Mouse (Mus musculus): Measurements from ENCODE around the gene Obscn.

Gene Obscn

GRCm38 (mm10) chr11:59135904-59136452 lies at the start of gene Obscn:
TSS of gene Obscn (minus strand) at chr11:59136402.
- 20% methylated on average over 44 of the region's 44 CpGs for WGBS

- WGBS = 86% methylated on average over 5 of the region's 5 CpGs
These were observed 49.3 kb upstream of the Obscn start for GRCm38 (mm10) chr11:59185490-59185889.

- WGBS = 27% methylated on average over 3 of the region's 3 CpGs
These were observed 47.6 kb upstream of the Obscn start for GRCm38 (mm10) chr11:59183821-59184220.

GRCm38 (mm10) chr11:59182864-59183331 lies 46.7 kb upstream of the Obscn start, which contains the start of gene Gjc2:
TSS of gene Gjc2 (minus strand) at chr11:59183213.
- WGBS = 31% methylated on average over 3 of the region's 3 CpGs

- WGBS = 10% methylated on average over 34 of the region's 34 CpGs
These were observed 40.7 kb upstream of the Obscn start for GRCm38 (mm10) chr11:59176921-59177320.

- 3% methylated on average over 48 of the region's 48 CpGs for WGBS
These were observed 40.3 kb upstream of the Obscn start for GRCm38 (mm10) chr11:59176475-59176874.

- 78% methylated on average over 6 of the region's 6 CpGs for WGBS
These were observed 38.1 kb upstream of the Obscn start for GRCm38 (mm10) chr11:59174189-59174838.

- 72% methylated on average over 4 of the region's 4 CpGs for WGBS
These were observed 34.3 kb upstream of the Obscn start for GRCm38 (mm10) chr11:59170549-59170948.

GRCm38 (mm10) chr11:59169807-59170206 lies 33.6 kb upstream of the Obscn start:
- 78% methylated on average over 3 of the region's 3 CpGs for WGBS

GRCm38 (mm10) chr11:59165616-59166241 lies 29.5 kb upstream of the Obscn start:
- WGBS = 54% methylated on average over 2 of the region's 2 CpGs

GRCm38 (mm10) chr11:59164384-59164783 lies 28.2 kb upstream of the Obscn start:
- WGBS = 83% methylated on average over 9 of the region's 9 CpGs

- 3% methylated on average over 68 of the region's 68 CpGs for WGBS
These were observed 27.3 kb upstream of the Obscn start, which contains the start of gene Iba57 for GRCm38 (mm10) chr11:59163255-59164236. TSS of gene Iba57 (minus strand) at chr11:59163739.

GRCm38 (mm10) chr11:59162443-59163254 lies 26.4 kb upstream of the Obscn start:
- WGBS = 45% methylated on average over 9 of the region's 9 CpGs

- 75% methylated on average over 5 of the region's 5 CpGs for WGBS
These were observed 25.2 kb upstream of the Obscn start for GRCm38 (mm10) chr11:59161398-59161797.

- WGBS = 89% methylated on average over 4 of the region's 4 CpGs
These were observed 23.4 kb upstream of the Obscn start for GRCm38 (mm10) chr11:59159558-59159957.

GRCm38 (mm10) chr11:59159099-59159498 lies 22.9 kb upstream of the Obscn start:
- 93% methylated on average over 13 of the region's 13 CpGs for WGBS

- WGBS = 76% methylated on average over 5 of the region's 5 CpGs
These were observed 19.7 kb upstream of the Obscn start for GRCm38 (mm10) chr11:59155900-59156299.

GRCm38 (mm10) chr11:59154220-59154619 lies 18.0 kb upstream of the Obscn start:
- 93% methylated on average over 7 of the region's 7 CpGs for WGBS

GRCm38 (mm10) chr11:59151729-59152128 lies 15.5 kb upstream of the Obscn start:
- 47% methylated on average over 3 of the region's 3 CpGs for WGBS

GRCm38 (mm10) chr11:59149302-59149701 lies 13.1 kb upstream of the Obscn start:
- WGBS = 65% methylated on average over 3 of the region's 3 CpGs

GRCm38 (mm10) chr11:59142962-59143361 lies 6.8 kb upstream of the Obscn start:
- WGBS = 85% methylated on average over 5 of the region's 5 CpGs

Data from cerebral cortex, adult 2 months (tissue).